Mouse (Mus musculus) right cerebral cortex, postnatal 10 days (tissue): ENCODE measurements around the gene Cand2.

ENCODE experiments used
- DNase-seq, 2 experiments: peaks; one replicate each; pipeline ENCODE4 v3.0.0; 2021; ENCODE audit warnings: low spot score in 2 of 2

Cand2 gene

DNA sequence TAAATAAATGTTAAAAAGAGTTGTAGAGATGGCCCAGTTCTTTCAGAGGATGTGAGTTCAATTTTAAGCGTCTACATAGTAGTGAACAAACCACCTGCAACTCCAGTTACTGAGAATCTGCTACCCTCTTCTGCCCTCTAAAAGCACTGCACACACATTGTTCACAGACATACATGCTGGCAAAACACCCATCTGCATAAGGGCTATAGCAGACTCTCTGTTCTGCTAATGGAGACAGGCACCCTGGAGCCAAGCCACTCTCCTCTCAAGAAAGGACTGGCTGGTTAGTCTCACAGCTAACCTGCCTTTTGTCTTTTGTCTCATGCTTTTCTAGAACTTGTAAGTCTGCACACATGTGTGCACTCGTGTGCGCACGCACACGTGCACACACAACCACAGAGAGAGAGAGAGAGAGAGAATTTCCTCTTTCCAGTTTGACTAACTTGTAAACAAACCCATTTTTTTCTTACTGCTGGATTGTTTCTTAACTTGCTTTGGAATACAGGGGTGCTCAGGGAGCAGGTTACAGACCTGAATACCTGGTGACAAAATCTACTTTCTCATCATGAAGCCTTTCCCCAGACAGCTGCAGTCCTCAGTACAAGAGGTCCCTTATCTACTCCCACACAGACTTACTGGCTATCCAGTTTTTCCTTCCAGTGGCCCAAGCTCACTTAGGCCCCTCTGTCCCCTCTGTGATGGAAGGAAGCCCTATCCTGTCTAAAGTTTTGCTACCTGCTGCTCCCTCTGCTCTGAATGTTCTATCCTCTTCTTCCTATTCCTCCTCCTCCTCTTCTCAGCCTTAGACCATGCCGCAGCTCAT is 56.7 kb downstream of the Cand2 start:
- no peak for DNase-seq

DNA sequence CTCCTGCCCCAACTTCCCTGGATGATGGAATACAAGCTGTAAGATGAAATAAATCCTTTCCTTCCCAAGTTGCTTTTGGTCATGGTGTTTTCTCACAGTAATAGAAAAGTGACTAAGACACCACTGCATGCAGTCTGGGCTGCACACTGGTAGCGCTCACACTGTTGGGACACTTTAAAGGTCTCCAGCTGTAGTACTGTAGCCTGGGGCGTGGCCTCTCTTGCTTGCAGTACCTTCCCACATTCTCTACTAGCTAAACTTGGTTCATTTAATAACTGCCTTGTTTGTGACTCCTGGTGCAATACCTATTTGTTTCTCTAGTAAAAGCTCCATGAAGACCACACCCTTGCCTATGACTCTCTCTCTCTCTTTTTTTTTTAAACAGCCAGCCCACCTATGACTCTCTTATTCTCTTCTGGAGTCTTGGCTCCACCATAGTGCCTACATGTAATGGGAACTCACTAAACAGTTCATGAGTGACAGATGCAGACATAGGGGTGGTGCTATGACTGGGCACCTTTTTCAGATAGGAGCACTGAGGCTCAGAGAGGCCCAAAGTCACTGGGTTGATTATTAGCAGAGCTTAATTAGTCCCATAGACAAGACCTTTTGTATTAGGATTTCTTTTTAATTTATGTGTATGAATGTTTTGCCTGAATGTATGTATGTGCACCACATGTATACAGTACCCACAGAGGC is 58.0 kb downstream of the Cand2 start:
- DNase-seq: no peak

DNA sequence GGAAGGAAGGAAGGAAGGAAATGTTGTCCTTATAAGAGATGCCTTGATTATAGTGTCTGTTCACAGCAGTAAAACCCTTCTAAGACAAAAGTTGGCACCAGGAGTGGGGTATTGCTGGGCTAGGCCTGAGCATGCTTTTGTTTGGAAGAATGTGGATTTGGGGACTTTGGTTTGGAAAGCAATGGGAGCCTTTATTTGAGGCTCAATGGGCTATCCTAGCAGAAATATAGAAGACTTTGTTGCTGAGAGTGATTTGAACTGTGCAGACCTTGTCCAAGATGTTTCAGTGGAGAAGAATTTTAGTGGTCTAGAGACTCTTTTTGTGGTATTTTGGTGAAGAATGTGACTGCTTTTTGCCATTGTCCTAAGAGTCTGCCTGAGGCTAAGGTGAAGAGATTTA is 59.5 kb downstream of the Cand2 start:
- no peak for DNase-seq

DNA sequence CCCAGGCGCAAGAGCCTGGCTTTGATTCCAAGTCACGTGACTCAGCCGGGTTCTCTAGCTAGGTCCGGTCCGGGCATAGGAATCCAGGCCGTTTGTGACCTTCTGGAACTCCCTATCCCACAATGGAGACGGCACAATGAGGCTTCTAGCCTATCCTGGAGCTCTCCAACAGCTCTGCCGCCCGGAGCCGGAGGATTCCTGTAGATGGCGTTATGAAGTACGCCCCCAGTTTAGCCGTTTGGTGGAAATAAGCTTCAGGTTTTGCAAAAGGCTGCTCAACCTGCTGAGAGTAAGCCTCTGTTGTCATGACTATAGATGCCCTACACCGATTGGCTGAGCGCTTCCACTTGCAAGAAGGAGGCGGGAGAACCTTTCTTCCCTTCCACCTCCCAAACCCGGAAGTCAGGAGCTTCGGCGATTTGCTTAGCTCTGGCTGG is 63.8 kb downstream of the Cand2 start, which contains the start of gene Efcab12:
Gene Efcab12, minus strand, starts transcription at position 252 of the 437 bp plus-strand sequence.
- DNase-seq: peak; percentile 86 to 91

DNA sequence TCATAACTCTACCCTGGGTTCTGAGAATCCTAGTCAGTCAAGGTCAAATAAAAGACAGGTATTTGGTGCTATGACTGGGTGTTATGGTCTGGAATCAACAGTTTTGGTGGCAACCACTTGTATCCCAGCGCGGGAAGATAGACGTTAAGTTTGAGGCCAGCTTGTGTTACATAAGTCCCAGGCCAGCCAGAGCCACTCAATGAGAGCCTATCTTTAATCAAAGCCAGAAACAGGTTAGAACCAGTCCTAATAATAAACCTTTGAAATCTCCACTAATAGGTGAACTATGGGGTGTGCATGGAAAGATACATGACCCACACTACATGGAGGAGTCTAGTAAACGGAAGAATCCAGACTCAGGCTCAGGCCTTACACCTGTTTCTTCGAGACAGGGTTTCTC is 64.4 kb downstream of the Cand2 start:
- no peak for DNase-seq

DNA sequence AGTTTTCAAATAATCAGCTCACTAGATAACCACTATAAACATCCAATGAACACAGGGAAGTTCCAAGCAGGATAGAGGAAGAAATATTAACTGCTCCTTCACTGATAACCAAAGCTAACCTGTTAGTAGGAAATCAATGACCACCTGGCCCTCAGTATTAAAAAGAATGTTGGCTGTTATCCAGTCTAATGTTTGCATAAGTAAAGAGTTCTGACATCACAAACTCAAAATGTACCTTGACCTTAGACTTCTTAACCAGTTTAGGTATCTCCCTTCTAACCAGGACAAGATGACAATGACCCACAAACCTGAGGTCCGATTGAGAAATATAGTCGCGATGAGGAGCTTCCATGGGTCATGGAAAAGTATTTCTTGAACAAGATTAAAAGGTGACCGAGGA is 70.7 kb downstream of the Cand2 start:
- no peak for DNase-seq

DNA sequence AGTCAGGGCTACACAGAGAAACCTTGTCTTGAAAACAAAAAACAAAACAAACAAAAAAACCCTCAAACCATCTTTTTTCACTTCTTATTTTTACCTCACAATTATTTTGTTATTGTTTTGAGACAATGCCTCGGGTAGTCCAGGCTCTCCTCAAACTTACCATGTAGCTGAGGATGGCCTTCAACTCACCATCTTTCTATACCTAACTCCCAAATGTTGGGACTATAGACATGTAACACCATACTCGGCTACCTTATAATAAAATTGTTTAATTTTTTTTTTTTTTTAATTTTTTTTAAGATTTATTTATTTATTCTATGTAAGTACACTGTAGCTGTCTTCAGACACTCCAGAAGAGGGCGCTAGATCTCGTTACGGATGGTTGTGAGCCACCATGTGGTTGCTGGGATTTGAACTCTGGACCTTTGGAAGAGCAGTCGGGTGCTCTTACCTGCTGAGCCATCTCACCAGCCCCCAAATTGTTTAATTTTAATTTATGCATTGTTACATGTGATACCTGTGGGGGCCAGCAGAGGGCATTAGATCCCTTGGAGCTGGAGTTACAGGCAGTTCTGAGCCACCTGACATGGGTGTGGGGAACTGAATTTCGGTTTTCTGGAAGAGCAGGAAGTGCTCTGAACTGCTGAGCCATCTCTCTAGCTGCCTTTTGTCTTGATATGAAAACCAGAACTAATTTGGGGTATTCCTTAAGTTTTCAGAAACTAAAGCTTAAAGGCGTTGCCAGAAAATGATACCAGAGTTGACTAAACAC is 72.5 kb downstream of the Cand2 start:
- DNase-seq: peak; percentile 63 to 65

DNA sequence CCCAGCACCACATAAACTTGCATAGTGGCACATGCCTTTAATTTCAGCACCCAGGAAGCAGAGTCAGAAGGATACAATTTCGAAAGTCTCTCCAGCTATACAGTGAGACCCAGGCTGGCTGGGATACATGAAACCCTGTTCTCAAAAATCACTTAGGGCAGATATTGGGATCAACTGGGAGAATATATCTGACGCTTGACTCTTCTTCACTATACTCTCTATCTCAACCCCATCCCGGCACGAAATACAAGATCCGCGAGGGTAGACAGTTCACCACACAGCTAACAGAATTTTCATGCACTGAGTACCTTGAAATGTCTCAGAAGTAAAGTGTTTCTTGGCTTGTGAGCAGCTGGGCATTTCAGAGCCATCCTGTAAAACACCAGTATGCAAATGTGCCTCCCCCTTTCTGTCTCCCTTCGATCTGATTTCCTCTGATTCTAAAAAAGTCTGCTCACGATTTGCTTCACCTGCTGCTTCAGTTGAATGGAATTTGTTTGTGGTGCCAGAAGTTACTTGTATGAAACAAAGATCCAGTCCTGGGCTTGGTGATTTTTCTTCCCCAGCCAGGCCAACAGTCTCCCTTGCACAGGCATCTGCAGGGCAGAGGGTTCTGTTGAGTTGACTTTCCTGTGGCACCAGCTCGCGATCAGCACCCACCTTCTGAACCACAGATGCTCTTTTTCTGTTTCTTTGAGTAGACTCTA is 74.4 kb downstream of the Cand2 start:
- no peak for DNase-seq

DNA sequence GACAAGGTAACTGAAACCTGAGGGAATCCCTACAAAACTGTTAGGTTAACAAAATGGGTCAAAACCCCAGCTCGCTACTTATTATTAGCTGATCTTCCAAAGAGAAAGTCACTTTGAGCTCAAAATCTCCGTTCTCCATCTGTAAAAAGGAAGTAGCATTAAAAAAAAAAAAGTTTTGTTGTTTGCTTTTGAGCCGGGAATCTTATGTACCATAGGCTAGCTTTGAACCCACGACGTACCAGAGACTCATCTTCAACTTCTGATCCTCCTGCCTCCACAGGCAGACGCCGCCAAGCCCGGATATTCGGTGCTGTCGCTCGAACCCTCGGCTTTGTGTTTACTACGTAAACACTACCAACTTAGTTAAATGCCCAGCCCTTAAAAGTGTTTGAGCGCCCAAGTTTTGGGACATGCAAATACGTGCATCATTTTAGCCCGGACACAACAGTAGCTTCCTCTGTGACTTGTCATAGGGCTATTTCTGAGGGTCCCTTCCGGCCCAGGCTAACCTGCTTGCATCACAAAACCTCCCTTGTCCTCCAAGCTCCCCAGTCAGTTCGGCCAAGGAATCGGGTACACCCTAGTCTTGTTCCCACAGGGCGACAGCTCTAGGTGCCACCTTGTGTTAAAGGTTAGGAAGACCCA is 78.2 kb downstream of the Cand2 start:
- peak in 1 of 2 experiments; percentile 33 for DNase-seq

DNA sequence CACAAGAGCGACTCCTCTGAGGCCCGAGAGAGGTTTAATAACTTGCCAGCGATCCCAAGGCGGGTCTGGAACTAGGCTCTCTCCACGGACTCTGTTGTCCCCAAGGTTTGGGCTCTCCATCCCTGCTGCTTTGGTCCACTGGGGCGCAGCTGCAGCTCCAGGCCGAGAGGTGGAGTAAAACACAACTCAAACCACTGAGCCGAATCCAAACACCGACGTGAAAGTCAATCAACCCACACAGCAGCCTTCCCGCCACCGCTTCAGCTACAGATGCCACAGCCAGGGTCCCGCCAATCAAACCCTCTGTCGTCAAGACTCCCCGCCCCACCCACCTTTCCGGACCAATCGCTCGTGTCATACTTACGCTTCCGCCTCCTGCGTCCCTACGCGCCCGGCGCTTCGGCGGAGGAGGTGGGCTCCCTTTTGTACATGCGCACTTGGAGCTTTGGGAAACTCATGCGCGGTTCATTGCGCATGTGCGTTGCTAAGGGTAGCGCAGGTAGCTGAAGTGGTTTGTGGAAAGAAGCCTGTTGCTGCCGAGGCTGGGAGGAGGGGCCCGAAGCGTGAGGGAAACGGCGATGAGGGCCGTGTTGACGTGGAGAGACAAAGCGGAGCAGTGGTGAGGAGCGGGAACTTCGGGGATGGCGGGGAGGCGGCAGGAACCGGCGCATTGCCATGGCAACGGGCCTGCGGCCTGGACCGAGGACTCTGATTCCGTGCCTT is 78.9 kb downstream of the Cand2 start, which contains the start of the genes Mbd4 and Ift122:
Gene Mbd4, minus strand, starts transcription at position 281 of the 723 bp plus-strand sequence.
Gene Ift122, plus strand, starts transcription at position 380 of the 723 bp plus-strand sequence.
- DNase-seq: peak; percentile 99

DNA sequence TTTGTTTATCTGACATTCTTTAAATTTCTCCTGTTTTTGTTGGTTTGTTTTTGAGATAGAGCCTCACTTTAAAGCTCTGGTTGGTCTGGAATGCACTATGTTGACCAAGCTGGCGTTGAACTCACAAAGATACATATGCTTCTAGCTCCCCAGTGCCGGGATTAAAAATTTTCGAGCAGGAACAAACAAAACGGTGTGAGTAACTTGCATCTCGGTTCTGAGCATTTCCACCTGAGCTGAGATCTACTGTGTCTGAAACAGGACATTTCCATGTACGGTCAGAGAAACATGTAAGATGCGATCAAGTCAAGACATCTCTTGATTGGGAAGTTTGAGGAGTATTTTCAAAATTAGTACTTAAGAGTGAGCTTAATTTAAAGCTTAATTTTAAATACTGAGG is 79.6 kb downstream of the Cand2 start:
- no peak for DNase-seq

DNA sequence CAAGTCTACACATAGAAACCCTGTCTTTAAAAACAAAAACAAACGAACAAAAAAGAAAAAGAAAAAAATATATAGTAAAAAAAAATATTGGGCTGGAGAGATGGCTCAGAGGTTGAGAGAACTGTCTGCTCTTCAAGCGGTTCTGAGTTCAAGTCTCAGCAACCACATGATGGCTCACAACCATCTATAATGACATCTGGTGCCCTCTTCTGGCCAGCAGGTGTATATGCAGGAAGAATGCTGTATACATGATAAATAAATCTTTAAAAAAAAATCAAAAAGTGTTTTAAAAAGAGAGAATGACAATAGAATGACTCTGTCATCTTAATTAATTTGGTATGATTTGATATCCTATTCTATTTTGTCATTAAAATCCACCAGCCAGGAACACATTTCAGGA is 80.1 kb downstream of the Cand2 start:
- DNase-seq: no peak
